Mouse (Mus musculus): ENCODE measurements at regions not wholly inside any gene's neighbourhood (a gene's known extent, or its start where the extent isn't known, plus 50 kb on each side); places are given as distances from the start of the nearest gene placed in this dataset.

GRCm38 (mm10) chr13:102487416-102488097, 205.8 kb upstream of the Cd180 start:
- no peak for DNase-seq (ENCODE audit: low spot score)
- ATAC-seq (ENCODE audit: low FRiP score): no peak
- H3K9ac ChIP-seq: no peak overlapping the region
- no peak overlapping the region for H3K27ac ChIP-seq
- no peaks in the 10 kb centered on the region for H3K36me3 ChIP-seq (replicated peaks; ENCODE audit: control insufficient read depth, insufficient read depth)
- no peaks in the 10 kb centered on the region for H3K9me3 ChIP-seq (ENCODE audit: control insufficient read depth, low read length)
- no peak overlapping the region for H3K4me3 ChIP-seq (replicated peaks; ENCODE audit: low read length)
- H3K27me3 ChIP-seq (ENCODE audit: control insufficient read depth, insufficient read depth, low read length): no peaks in the 10 kb centered on the region
- H3K4me2 ChIP-seq (replicated peaks): no peak overlapping the region
- no peaks in the 10 kb centered on the region for H3K4me1 ChIP-seq (replicated peaks; ENCODE audit: control insufficient read depth, insufficient read depth, low read length)
- 54% methylated on average over 4 of the region's 4 CpGs for WGBS

- Histone ChIP-seq H3K4me3 (replicated peaks; ENCODE audit: low read length) (no peak overlapping the region), H3K9ac (no peak overlapping the region), H3K36me3 (replicated peaks; ENCODE audit: control insufficient read depth, insufficient read depth) (no peaks in the 10 kb centered on the region), H3K4me1 (replicated peaks; ENCODE audit: control insufficient read depth, insufficient read depth, low read length) (no peaks in the 10 kb centered on the region), H3K4me2 (replicated peaks) (no peak overlapping the region), H3K27me3 (ENCODE audit: control insufficient read depth, insufficient read depth, low read length) (no peaks in the 10 kb centered on the region), H3K9me3 (ENCODE audit: control insufficient read depth, low read length) (no peaks in the 10 kb centered on the region), H3K27ac (no peak overlapping the region)
- ATAC-seq (ENCODE audit: low FRiP score): no peak
- no peak for DNase-seq (ENCODE audit: low spot score)
- WGBS: 77% methylated on average over 4 of the region's 4 CpGs
Measured at GRCm38 (mm10) chr13:102491370-102491769, 202.0 kb upstream of the Cd180 start.

GRCm38 (mm10) chr13:102504157-102504947, 189.0 kb upstream of the Cd180 start:
- Histone ChIP-seq H3K27me3 (ENCODE audit: control insufficient read depth, insufficient read depth, low read length) (no peaks in the 10 kb centered on the region), H3K4me3 (replicated peaks; ENCODE audit: low read length) (no peak overlapping the region), H3K27ac (0 out of 2 replicates have a peak overlapping the region, but pooled peaks have one; percentile 18), H3K4me1 (replicated peaks; ENCODE audit: control insufficient read depth, insufficient read depth, low read length) (no peaks in the 10 kb centered on the region; the same call in 1 of the 2 replicates), H3K9ac (no peak overlapping the region), H3K36me3 (replicated peaks; ENCODE audit: control insufficient read depth, insufficient read depth) (no peaks in the 10 kb centered on the region), H3K9me3 (ENCODE audit: control insufficient read depth, low read length) (no peaks in the 10 kb centered on the region), H3K4me2 (replicated peaks) (no peak overlapping the region)
- WGBS: 32% methylated on average over 10 of the region's 10 CpGs
- DNase-seq (ENCODE audit: low spot score): no peak
- ATAC-seq (ENCODE audit: low FRiP score): peak; percentile 57; the same call in 1 of the 2 replicates

- DNase-seq (ENCODE audit: low spot score) (no peak), ATAC-seq (ENCODE audit: low FRiP score) (no peak)
- no peak overlapping the region for H3K27ac ChIP-seq
- no peaks in the 10 kb centered on the region for H3K36me3 ChIP-seq (replicated peaks; ENCODE audit: control insufficient read depth, insufficient read depth)
- no peak overlapping the region for H3K4me2 ChIP-seq (replicated peaks)
- no peak overlapping the region for H3K4me3 ChIP-seq (replicated peaks; ENCODE audit: low read length)
- H3K9ac ChIP-seq: no peak overlapping the region
- H3K4me1 ChIP-seq (replicated peaks; ENCODE audit: control insufficient read depth, insufficient read depth, low read length): no peaks in the 10 kb centered on the region; the same call in 1 of the 2 replicates
- no peaks in the 10 kb centered on the region for H3K27me3 ChIP-seq (ENCODE audit: control insufficient read depth, insufficient read depth, low read length)
- 97% methylated on average over 1 of the region's 1 CpGs for WGBS
- no peaks in the 10 kb centered on the region for H3K9me3 ChIP-seq (ENCODE audit: control insufficient read depth, low read length)
Measured at GRCm38 (mm10) chr13:102507226-102507625, 186.1 kb upstream of the Cd180 start.

GRCm38 (mm10) chr13:102507916-102508315, 185.4 kb upstream of the Cd180 start:
- Histone ChIP-seq H3K4me2 (replicated peaks) (no peak overlapping the region), H3K9me3 (ENCODE audit: control insufficient read depth, low read length) (no peaks in the 10 kb centered on the region), H3K4me1 (replicated peaks; ENCODE audit: control insufficient read depth, insufficient read depth, low read length) (no peaks in the 10 kb centered on the region; the same call in 1 of the 2 replicates), H3K27me3 (ENCODE audit: control insufficient read depth, insufficient read depth, low read length) (no peaks in the 10 kb centered on the region), H3K27ac (no peak overlapping the region), H3K9ac (no peak overlapping the region), H3K36me3 (replicated peaks; ENCODE audit: control insufficient read depth, insufficient read depth) (no peaks in the 10 kb centered on the region), H3K4me3 (replicated peaks; ENCODE audit: low read length) (no peak overlapping the region)
- no peak for ATAC-seq (ENCODE audit: low FRiP score)
- DNase-seq (ENCODE audit: low spot score): no peak

GRCm38 (mm10) chr13:102510733-102511279, 182.6 kb upstream of the Cd180 start:
- Histone ChIP-seq H3K36me3 (replicated peaks; ENCODE audit: control insufficient read depth, insufficient read depth) (no peaks in the 10 kb centered on the region), H3K9me3 (ENCODE audit: control insufficient read depth, low read length) (no peaks in the 10 kb centered on the region), H3K4me1 (replicated peaks; ENCODE audit: control insufficient read depth, insufficient read depth, low read length) (no peaks in the 10 kb centered on the region), H3K4me3 (replicated peaks; ENCODE audit: low read length) (no peak overlapping the region), H3K27me3 (ENCODE audit: control insufficient read depth, insufficient read depth, low read length) (no peaks in the 10 kb centered on the region), H3K27ac (no peak overlapping the region), H3K4me2 (replicated peaks) (no peak overlapping the region), H3K9ac (no peak overlapping the region)
- no peak for ATAC-seq (ENCODE audit: low FRiP score)
- WGBS: 70% methylated on average over 1 of the region's 1 CpGs
- no peak for DNase-seq (ENCODE audit: low spot score)

- no peaks in the 10 kb centered on the region for H3K27me3 ChIP-seq (ENCODE audit: control insufficient read depth, insufficient read depth, low read length)
- H3K4me3 ChIP-seq (replicated peaks; ENCODE audit: low read length): no peak overlapping the region
- H3K9ac ChIP-seq: no peak overlapping the region
- WGBS: 89% methylated on average over 5 of the region's 5 CpGs
- no peak overlapping the region for H3K4me2 ChIP-seq (replicated peaks)
- no peak overlapping the region for H3K27ac ChIP-seq
- no peaks in the 10 kb centered on the region for H3K36me3 ChIP-seq (replicated peaks; ENCODE audit: control insufficient read depth, insufficient read depth)
- no peaks in the 10 kb centered on the region for H3K9me3 ChIP-seq (ENCODE audit: control insufficient read depth, low read length)
- DNase-seq (ENCODE audit: low spot score): no peak
- H3K4me1 ChIP-seq (replicated peaks; ENCODE audit: control insufficient read depth, insufficient read depth, low read length): no peaks in the 10 kb centered on the region
- no peak for ATAC-seq (ENCODE audit: low FRiP score)
Measured at GRCm38 (mm10) chr13:102518169-102518882, 175.0 kb upstream of the Cd180 start.

- Histone ChIP-seq H3K4me3 (replicated peaks; ENCODE audit: low read length) (no peak overlapping the region), H3K27ac (no peak overlapping the region), H3K36me3 (replicated peaks; ENCODE audit: control insufficient read depth, insufficient read depth) (no peaks in the 10 kb centered on the region), H3K4me2 (replicated peaks) (no peak overlapping the region), H3K27me3 (ENCODE audit: control insufficient read depth, insufficient read depth, low read length) (no peaks in the 10 kb centered on the region), H3K9me3 (ENCODE audit: control insufficient read depth, low read length) (no peaks in the 10 kb centered on the region), H3K4me1 (replicated peaks; ENCODE audit: control insufficient read depth, insufficient read depth, low read length) (no peaks in the 10 kb centered on the region), H3K9ac (no peak overlapping the region)
- no peak for DNase-seq (ENCODE audit: low spot score)
- 60% methylated on average over 1 of the region's 1 CpGs for WGBS
- ATAC-seq (ENCODE audit: low FRiP score): no peak
Measured at GRCm38 (mm10) chr13:102521427-102521826, 171.9 kb upstream of the Cd180 start.

GRCm38 (mm10) chr13:102522080-102522479, 171.3 kb upstream of the Cd180 start:
- H3K9me3 ChIP-seq (ENCODE audit: control insufficient read depth, low read length): no peaks in the 10 kb centered on the region
- no peaks in the 10 kb centered on the region for H3K4me1 ChIP-seq (replicated peaks; ENCODE audit: control insufficient read depth, insufficient read depth, low read length)
- H3K27ac ChIP-seq: no peak overlapping the region
- no peaks in the 10 kb centered on the region for H3K36me3 ChIP-seq (replicated peaks; ENCODE audit: control insufficient read depth, insufficient read depth)
- H3K4me2 ChIP-seq (replicated peaks): no peak overlapping the region
- H3K9ac ChIP-seq: no peak overlapping the region
- no peak overlapping the region for H3K4me3 ChIP-seq (replicated peaks; ENCODE audit: low read length)
- DNase-seq (ENCODE audit: low spot score): no peak
- no peaks in the 10 kb centered on the region for H3K27me3 ChIP-seq (ENCODE audit: control insufficient read depth, insufficient read depth, low read length)
- ATAC-seq (ENCODE audit: low FRiP score): no peak
- 80% methylated on average over 1 of the region's 1 CpGs for WGBS

All from hindbrain, embryonic 14.5 days (tissue).